Mouse (Mus musculus): Measurements from ENCODE around the gene Fcgrt. TPM values are rescaled to one million over a fixed set of nuclear protein-coding genes. Genes with fewer than 3 reads are reported as not detected.

The Fcgrt gene
- polyA plus RNA-seq (2015; fragmentation: Illumina TruSeq; extraction: RNeasy Lipid Tissue Mini Kit (QIAGEN cat#74804); ENCODE audit: low read depth, low replicate concordance) = 20.1 TPM

DNA sequence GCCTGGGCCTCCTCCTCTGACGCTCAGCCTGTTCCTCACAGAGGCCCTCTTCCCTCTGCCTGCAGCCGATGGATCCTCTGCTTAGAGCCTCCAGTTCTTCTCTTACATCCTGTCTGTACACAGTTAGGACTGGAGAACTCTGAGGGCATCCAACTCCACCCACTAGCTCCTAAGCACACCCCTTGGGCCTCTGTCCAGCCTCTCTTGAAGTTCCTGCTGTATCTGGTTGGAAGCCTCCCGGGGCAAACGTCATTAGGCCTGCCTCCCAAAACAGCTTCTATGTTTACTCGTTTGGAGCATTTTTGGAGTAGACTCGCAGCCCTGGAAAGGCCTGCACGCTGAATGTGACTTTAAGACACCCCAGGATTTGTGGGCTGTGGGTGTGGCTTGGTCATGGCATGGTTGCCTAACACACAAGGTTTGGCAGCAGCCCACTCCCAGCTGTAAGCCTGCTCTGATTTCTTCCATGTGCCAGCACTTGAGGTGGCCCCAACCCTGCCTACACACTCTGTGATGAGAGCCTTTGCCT, at the start of gene Fcgrt:
Fcgrt (minus strand) TSS at position 200 of the 529 bp plus-strand sequence.

DNA sequence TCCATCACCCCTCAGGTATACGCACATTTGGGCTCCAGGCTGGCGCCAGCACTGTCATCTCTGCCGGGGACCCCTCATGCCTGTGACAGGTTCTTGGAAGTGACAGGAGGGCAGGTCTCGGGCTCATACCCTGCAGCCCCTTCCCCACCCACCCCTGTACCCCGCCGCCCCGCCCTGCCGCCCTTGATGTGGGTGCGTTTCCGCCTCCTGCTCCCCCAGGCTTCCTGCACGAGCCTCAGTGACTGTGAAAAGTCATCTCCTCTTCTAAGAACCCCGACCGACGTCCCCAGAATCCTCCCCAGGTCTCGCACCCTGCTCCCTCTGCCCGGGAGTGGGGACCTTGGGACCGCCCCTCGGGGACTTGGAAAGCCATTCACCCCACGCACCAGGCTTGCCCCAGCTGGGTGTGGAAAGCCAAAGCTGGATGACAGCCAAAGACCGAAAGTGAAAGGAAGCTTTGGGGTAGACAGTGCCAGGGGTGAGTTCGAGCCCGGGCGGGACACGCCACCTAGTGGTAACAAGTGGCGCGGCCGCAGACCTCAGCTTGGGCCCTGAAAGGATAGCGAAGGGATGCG, 32.4 kb upstream of the Fcgrt start, which contains the start of the genes Gm45713 and Flt3l:
Gm45713 (minus strand) TSS at position 239 of the 575 bp plus-strand sequence.
Flt3l (minus strand) TSS at position 440 of the 575 bp plus-strand sequence.

DNA sequence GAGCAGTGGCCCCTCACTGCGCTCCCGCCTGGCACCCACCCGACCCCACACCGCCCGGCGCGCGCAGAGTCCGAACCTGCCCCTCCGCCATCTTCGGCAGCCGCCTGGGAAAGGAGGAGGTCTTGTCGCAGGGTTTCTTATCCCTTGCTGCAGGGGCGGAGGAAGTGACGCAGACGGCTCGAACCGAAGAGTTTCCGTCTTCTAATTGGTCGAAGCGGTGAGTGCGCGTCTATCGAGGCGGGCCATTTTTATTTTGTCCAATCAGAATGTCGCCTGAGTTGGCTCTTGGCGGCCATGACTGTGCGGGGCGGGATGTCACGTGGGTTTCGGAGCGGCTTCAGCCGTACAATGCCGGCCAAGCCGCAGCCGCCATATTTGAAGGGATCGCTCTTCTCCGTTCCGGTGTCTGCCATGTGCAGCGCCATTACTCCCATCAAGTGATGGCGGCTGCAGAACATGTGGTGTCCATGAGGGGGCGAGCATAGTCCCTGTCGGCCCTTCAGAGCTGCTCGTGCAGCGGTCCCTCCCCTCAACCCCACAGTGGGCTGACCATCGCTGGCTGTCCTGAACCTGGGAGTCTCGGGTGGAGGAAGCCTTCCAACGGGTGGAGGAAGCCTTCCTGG, 25.1 kb upstream of the Fcgrt start, which contains the start of gene Rpl13a:
Rpl13a (minus strand) TSS at position 138 of the 623 bp plus-strand sequence.

DNA sequence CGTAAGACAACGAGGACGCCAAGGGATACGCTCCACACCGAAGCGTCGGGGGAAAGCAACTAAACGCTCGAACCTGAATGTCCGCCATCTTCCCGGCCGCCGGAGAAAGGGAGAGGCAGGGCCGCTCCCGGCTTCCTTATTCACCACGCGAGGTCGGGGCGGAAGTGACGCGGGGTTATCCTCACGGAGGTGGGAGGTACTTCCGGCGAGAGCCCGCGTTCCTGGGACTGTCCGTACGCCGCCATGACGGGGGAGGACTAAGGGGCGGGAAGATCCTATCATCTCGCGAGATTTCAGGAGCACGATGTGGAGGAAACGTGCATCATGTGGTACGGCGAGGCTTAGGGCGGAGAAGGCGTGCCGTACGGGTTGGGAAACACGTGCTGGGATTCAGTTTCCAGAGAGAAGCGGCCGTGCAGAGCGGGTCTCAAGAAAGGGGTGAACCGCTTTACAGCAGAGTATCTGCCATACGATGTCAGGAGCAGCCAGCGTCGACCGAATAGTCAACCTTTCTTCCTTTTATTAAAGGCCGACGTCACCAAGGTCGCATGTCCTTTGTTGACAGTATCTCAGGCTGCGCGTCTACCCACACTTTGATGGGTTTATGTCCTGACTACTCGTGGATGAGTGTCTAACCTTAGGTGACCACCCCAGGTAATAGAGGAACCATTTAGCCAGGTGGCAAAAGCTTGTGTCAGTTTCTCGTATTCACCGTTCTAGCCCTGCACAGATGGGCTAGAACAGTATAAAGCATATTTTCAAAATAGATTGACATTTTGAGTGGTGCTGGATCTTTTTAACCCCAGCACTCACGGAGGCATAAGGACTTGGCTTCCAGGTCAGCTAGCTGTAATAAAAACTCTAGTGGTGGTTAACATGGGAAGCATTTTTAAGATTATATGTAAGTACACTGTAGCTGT, 20.8 kb upstream of the Fcgrt start, which contains the start of gene Rps11:
Rps11 (minus strand) TSS at position 216 of the 920 bp plus-strand sequence.

DNA sequence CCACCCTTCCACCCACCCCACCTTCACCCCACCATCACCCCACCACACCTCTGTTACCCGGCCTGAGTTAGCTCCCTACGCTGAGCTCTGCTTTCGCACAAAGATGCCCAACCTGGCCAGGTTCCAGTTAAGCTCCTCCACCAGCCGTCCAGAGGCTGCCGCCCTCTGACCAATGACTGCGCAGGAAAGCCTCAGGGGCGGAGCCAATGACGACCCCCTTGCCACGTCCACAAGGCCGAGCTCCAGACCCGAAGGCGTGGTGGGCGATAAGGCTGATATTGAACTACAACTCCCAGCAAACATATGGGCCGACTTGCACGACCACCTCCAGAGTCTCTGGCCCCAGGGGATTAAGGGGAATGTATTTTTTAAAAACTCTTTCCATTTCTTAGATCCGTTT, 11.6 kb downstream of the Fcgrt start, which contains the start of gene Rcn3:
Rcn3 (minus strand) TSS at position 174 of the 400 bp plus-strand sequence.

DNA sequence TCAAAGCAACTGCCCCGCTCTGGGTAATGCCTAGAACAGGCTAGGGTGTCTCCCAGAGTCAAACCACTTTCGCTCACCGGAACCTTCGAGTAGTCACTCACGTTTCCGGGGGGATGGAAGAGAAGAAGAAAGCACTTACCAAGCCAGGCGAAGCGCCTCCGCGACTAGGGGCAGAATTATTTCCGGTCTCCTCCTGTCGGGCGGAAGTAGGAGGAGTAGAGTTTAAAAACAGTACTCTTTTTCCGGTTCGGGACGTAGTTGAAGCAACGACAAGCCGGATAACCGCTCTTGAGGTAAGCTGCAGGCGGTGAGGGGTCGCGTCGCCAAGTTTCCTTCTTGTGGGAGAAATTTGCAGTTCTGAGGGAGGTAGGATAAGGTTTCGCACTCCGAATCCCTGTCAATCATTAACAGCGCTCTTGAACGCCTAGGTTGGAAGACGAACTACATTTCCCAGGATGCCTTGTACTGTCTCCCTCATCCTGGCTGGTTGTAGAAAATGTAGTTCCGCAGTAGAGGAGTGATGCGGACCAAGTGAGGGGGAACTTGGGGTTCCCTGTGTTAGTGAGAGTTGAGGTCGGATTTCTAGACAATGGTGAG, 41.3 kb downstream of the Fcgrt start, which contains the start of the genes Nosip and Prrg2:
Nosip (plus strand) TSS at position 191 of the 597 bp plus-strand sequence.
Prrg2 (minus strand) TSS at position 439 of the 597 bp plus-strand sequence.

DNA sequence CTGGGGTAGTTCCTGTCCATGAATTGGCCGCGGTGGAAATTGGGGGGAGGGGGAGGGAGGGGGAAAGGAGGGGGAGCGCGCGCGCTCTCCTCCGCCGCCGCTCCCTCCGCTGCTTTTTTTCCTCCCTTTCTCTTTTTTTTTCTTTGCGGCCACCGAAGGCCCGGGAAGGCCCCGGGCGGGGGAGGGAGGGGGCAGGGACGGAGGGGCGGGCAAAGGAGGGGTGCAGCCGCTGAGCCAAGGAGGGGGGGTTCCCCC, 50.9 kb downstream of the Fcgrt start, which contains the start of gene Prr12:
Prr12 (minus strand) TSS at position 20 of the 255 bp plus-strand sequence.

Other genes with a start within 250 kb of the Fcgrt start
- gene Pnkp, start 246.7 kb downstream of the Fcgrt start, polyA plus RNA-seq (2015; fragmentation: Illumina TruSeq; extraction: RNeasy Lipid Tissue Mini Kit (QIAGEN cat#74804); ENCODE audit: low read depth, low replicate concordance) = 27.9 TPM
- gene Ptov1, start 234.1 kb downstream of the Fcgrt start, polyA plus RNA-seq (2015; fragmentation: Illumina TruSeq; extraction: RNeasy Lipid Tissue Mini Kit (QIAGEN cat#74804); ENCODE audit: low read depth, low replicate concordance) = 258 TPM
- gene Med25, start 211.1 kb downstream of the Fcgrt start, polyA plus RNA-seq (2015; fragmentation: Illumina TruSeq; extraction: RNeasy Lipid Tissue Mini Kit (QIAGEN cat#74804); ENCODE audit: low read depth, low replicate concordance) = 56.8 TPM
- gene Fuz, start 207.8 kb downstream of the Fcgrt start, polyA plus RNA-seq (2015; fragmentation: Illumina TruSeq; extraction: RNeasy Lipid Tissue Mini Kit (QIAGEN cat#74804); ENCODE audit: low read depth, low replicate concordance) = 21.6 TPM
- 188 TPM for gene Ap2a1, start 174.4 kb downstream of the Fcgrt start, polyA plus RNA-seq (2015; fragmentation: Illumina TruSeq; extraction: RNeasy Lipid Tissue Mini Kit (QIAGEN cat#74804); ENCODE audit: low read depth, low replicate concordance)
- 1.3 TPM for gene Tsks, start 160.6 kb downstream of the Fcgrt start, polyA plus RNA-seq (2015; fragmentation: Illumina TruSeq; extraction: RNeasy Lipid Tissue Mini Kit (QIAGEN cat#74804); ENCODE audit: low read depth, low replicate concordance)
- gene Cpt1c, start 129.0 kb downstream of the Fcgrt start, polyA plus RNA-seq (2015; fragmentation: Illumina TruSeq; extraction: RNeasy Lipid Tissue Mini Kit (QIAGEN cat#74804); ENCODE audit: low read depth, low replicate concordance) = 76.4 TPM
- gene Prmt1, start 117.3 kb downstream of the Fcgrt start, polyA plus RNA-seq (2015; fragmentation: Illumina TruSeq; extraction: RNeasy Lipid Tissue Mini Kit (QIAGEN cat#74804); ENCODE audit: low read depth, low replicate concordance) = 235 TPM
- 45.8 TPM for gene Irf3, start 106.2 kb downstream of the Fcgrt start, polyA plus RNA-seq (2015; fragmentation: Illumina TruSeq; extraction: RNeasy Lipid Tissue Mini Kit (QIAGEN cat#74804); ENCODE audit: low read depth, low replicate concordance)
- 3.6 TPM for gene Bcl2l12, start 105.1 kb downstream of the Fcgrt start, polyA plus RNA-seq (2015; fragmentation: Illumina TruSeq; extraction: RNeasy Lipid Tissue Mini Kit (QIAGEN cat#74804); ENCODE audit: low read depth, low replicate concordance)
- 83.6 TPM for gene Scaf1, start 87.5 kb downstream of the Fcgrt start, polyA plus RNA-seq (2015; fragmentation: Illumina TruSeq; extraction: RNeasy Lipid Tissue Mini Kit (QIAGEN cat#74804); ENCODE audit: low read depth, low replicate concordance)
- gene Rras, start 85.9 kb downstream of the Fcgrt start, polyA plus RNA-seq (2015; fragmentation: Illumina TruSeq; extraction: RNeasy Lipid Tissue Mini Kit (QIAGEN cat#74804); ENCODE audit: low read depth, low replicate concordance) = 17.7 TPM
- 23.9 TPM for gene Prr12, start 51.0 kb downstream of the Fcgrt start, polyA plus RNA-seq (2015; fragmentation: Illumina TruSeq; extraction: RNeasy Lipid Tissue Mini Kit (QIAGEN cat#74804); ENCODE audit: low read depth, low replicate concordance)
- gene Nosip, start 41.4 kb downstream of the Fcgrt start, polyA plus RNA-seq (2015; fragmentation: Illumina TruSeq; extraction: RNeasy Lipid Tissue Mini Kit (QIAGEN cat#74804); ENCODE audit: low read depth, low replicate concordance) = 64.6 TPM
- gene Prrg2, start 41.2 kb downstream of the Fcgrt start, polyA plus RNA-seq (2015; fragmentation: Illumina TruSeq; extraction: RNeasy Lipid Tissue Mini Kit (QIAGEN cat#74804); ENCODE audit: low read depth, low replicate concordance) = 11.6 TPM
- gene Rcn3, start 11.6 kb downstream of the Fcgrt start, polyA plus RNA-seq (2015; fragmentation: Illumina TruSeq; extraction: RNeasy Lipid Tissue Mini Kit (QIAGEN cat#74804); ENCODE audit: low read depth, low replicate concordance) = 6.6 TPM
- gene Rps11, start 20.6 kb upstream of the Fcgrt start, polyA plus RNA-seq (2015; fragmentation: Illumina TruSeq; extraction: RNeasy Lipid Tissue Mini Kit (QIAGEN cat#74804); ENCODE audit: low read depth, low replicate concordance) = 807 TPM
- 1,952 TPM for gene Rpl13a, start 24.9 kb upstream of the Fcgrt start, polyA plus RNA-seq (2015; fragmentation: Illumina TruSeq; extraction: RNeasy Lipid Tissue Mini Kit (QIAGEN cat#74804); ENCODE audit: low read depth, low replicate concordance)
- not detected for gene Gm45713, start 32.4 kb upstream of the Fcgrt start, polyA plus RNA-seq (2015; fragmentation: Illumina TruSeq; extraction: RNeasy Lipid Tissue Mini Kit (QIAGEN cat#74804); ENCODE audit: low read depth, low replicate concordance)
- gene Flt3l, start 32.6 kb upstream of the Fcgrt start, polyA plus RNA-seq (2015; fragmentation: Illumina TruSeq; extraction: RNeasy Lipid Tissue Mini Kit (QIAGEN cat#74804); ENCODE audit: low read depth, low replicate concordance) = 11.0 TPM
- gene Pih1d1, start 50.5 kb upstream of the Fcgrt start, polyA plus RNA-seq (2015; fragmentation: Illumina TruSeq; extraction: RNeasy Lipid Tissue Mini Kit (QIAGEN cat#74804); ENCODE audit: low read depth, low replicate concordance) = 50.0 TPM
- gene Aldh16a1, start 50.7 kb upstream of the Fcgrt start, polyA plus RNA-seq (2015; fragmentation: Illumina TruSeq; extraction: RNeasy Lipid Tissue Mini Kit (QIAGEN cat#74804); ENCODE audit: low read depth, low replicate concordance) = 6.5 TPM
- gene Slc17a7, start 60.1 kb upstream of the Fcgrt start, polyA plus RNA-seq (2015; fragmentation: Illumina TruSeq; extraction: RNeasy Lipid Tissue Mini Kit (QIAGEN cat#74804); ENCODE audit: low read depth, low replicate concordance) = 704 TPM
- gene Gfy, start 75.7 kb upstream of the Fcgrt start, polyA plus RNA-seq (2015; fragmentation: Illumina TruSeq; extraction: RNeasy Lipid Tissue Mini Kit (QIAGEN cat#74804); ENCODE audit: low read depth, low replicate concordance) = not detected
- gene Pth2, start 77.1 kb upstream of the Fcgrt start, polyA plus RNA-seq (2015; fragmentation: Illumina TruSeq; extraction: RNeasy Lipid Tissue Mini Kit (QIAGEN cat#74804); ENCODE audit: low read depth, low replicate concordance) = not detected
- gene Ccdc155, start 101.0 kb upstream of the Fcgrt start, polyA plus RNA-seq (2015; fragmentation: Illumina TruSeq; extraction: RNeasy Lipid Tissue Mini Kit (QIAGEN cat#74804); ENCODE audit: low read depth, low replicate concordance) = 2.2 TPM
- 39.0 TPM for gene Dkkl1, start 108.3 kb upstream of the Fcgrt start, polyA plus RNA-seq (2015; fragmentation: Illumina TruSeq; extraction: RNeasy Lipid Tissue Mini Kit (QIAGEN cat#74804); ENCODE audit: low read depth, low replicate concordance)
- 3.6 TPM for gene Tead2, start 111.9 kb upstream of the Fcgrt start, polyA plus RNA-seq (2015; fragmentation: Illumina TruSeq; extraction: RNeasy Lipid Tissue Mini Kit (QIAGEN cat#74804); ENCODE audit: low read depth, low replicate concordance)
- 3.8 TPM for gene Cd37, start 135.3 kb upstream of the Fcgrt start, polyA plus RNA-seq (2015; fragmentation: Illumina TruSeq; extraction: RNeasy Lipid Tissue Mini Kit (QIAGEN cat#74804); ENCODE audit: low read depth, low replicate concordance)
- 1.2 TPM for gene Slc6a16, start 137.2 kb upstream of the Fcgrt start, polyA plus RNA-seq (2015; fragmentation: Illumina TruSeq; extraction: RNeasy Lipid Tissue Mini Kit (QIAGEN cat#74804); ENCODE audit: low read depth, low replicate concordance)
- not detected for gene Slc6a21, start 173.7 kb upstream of the Fcgrt start, polyA plus RNA-seq (2015; fragmentation: Illumina TruSeq; extraction: RNeasy Lipid Tissue Mini Kit (QIAGEN cat#74804); ENCODE audit: low read depth, low replicate concordance)
- gene Trpm4, start 229.9 kb upstream of the Fcgrt start, polyA plus RNA-seq (2015; fragmentation: Illumina TruSeq; extraction: RNeasy Lipid Tissue Mini Kit (QIAGEN cat#74804); ENCODE audit: low read depth, low replicate concordance) = 19.6 TPM
- gene Hrc, start 231.4 kb upstream of the Fcgrt start, polyA plus RNA-seq (2015; fragmentation: Illumina TruSeq; extraction: RNeasy Lipid Tissue Mini Kit (QIAGEN cat#74804); ENCODE audit: low read depth, low replicate concordance) = 0.54 TPM